Mouse (Mus musculus): ENCODE results near the gene Helz.

The Helz gene

DNA sequence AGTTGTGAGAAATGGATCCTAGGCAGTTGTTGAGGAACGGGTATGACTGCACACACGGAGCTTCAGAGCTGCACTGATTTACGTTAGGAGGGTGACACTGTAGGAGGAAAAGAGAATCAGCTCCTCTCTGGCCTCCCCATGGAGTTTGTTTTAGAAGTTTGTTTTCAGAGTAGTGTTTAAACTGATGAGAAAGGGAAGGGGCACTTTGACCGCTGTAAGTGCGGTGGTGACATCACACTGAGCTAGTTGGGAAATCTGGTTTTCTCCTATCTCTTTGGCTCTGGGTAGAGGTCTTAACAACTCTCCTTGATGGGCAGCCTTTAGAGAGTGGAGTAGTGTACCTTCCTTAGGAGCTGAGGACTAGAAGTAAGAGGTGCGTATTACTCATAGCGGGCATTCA lies 58.0 kb downstream of the Helz start:
- in situ Hi-C loops (cut with MboI; ENCODE audit: unreplicated experiment in 2 of 2), result no loop called here

DNA sequence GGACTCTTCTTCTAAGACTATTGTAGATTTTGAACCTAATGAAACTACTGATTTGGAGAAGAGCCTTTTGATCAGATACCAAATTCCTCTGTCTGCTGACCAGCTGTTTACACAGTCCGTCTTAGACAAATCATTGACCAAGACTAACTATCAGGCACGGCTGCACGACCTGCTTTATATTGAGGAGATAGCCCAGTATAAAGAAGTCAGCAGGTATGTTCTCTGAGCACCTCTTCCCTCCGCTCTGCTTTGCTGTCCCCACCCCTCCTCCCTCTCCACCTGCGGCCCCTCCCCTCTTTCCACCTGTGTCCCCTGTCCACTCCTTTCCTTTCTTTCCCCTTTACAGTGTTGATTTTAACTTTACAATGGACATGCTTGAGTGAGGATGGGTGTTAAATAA lies 66.2 kb downstream of the Helz start:
- in situ Hi-C loops (cut with MboI; ENCODE audit: unreplicated experiment in 2 of 2), result no loop called here

DNA sequence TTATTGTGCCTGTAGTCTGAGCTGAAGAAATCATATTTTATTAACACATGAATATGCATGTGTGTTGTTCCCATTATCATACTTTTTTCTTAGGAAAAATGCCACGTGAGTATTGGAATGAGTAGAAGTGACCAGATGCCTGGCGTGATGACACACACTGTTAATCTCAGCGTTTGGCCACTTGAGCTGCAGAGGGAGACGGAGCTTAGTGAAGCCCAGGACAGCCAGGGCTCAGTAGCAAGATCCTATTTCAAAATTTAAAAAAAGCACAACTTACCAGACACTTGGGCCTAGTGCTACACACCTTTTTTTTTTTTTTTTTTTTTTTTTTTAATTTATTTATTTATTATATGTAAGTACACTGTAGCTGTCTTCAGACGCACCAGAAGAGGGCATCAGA lies 68.0 kb downstream of the Helz start:
- in situ Hi-C loops (cut with MboI; ENCODE audit: unreplicated experiment in 2 of 2), result no loop called here

DNA sequence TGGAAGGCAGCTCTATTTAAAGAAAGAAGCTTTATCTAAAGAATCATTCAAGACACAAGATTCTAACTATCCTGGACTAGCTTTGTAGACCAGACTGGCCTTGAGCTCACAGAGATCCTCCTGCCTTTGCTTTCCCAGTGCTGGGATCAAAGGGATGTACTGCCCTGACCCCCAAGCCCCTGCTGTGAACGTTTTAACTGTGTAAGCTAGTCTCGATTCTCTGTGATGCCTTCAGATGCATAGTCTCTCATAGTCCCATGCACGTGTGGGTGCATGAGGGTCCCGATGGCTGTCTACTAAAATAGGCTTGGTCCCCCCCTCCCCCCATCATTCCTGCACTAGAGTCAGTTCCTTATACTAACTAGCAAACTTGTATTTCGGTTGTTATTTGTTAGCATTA lies 70.2 kb downstream of the Helz start:
- in situ Hi-C loops (cut with MboI; ENCODE audit: unreplicated experiment in 2 of 2), result no loop called here

DNA sequence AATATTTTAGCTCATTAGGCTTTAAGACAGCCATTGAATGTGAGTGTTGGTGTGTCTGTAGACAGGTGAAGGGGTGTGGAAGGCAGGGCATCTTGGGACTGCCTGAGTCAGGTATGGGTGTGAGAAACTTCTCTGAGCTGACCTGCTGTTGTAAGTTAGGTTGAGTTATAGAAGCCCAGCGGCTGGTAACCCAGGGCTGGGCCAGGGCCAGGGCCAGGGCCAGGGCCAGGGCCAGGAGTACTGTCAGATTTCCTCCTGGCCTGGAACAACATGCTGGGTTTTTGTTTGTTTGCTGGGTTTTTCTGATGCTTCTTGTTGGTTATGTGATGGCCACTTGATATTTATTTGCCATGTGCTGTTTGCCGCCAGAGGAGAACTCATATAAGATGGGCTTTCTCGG lies 76.9 kb downstream of the Helz start:
- in situ Hi-C loops (cut with MboI; ENCODE audit: unreplicated experiment in 2 of 2), result no loop called here

DNA sequence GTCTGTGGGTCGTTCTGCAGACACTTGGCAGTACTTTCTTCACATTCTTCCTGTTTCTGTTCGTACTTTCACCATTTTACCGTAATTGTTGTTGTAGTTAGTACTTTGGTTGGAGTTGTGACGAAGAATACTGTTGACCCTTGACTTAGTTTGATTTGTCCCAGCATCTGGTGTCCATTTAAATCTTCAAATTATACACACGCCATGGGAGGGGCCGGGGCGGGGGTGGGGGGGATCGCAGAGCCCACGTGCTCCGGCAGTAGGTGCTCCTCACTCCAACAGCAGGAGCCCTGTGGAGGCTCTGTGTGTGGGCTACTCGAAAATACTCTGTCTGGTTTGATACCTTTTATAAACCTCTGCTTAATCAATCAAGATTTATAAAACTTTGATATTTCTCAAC lies 78.0 kb downstream of the Helz start:
- in situ Hi-C loops (cut with MboI; ENCODE audit: unreplicated experiment in 2 of 2), result no loop called here

DNA sequence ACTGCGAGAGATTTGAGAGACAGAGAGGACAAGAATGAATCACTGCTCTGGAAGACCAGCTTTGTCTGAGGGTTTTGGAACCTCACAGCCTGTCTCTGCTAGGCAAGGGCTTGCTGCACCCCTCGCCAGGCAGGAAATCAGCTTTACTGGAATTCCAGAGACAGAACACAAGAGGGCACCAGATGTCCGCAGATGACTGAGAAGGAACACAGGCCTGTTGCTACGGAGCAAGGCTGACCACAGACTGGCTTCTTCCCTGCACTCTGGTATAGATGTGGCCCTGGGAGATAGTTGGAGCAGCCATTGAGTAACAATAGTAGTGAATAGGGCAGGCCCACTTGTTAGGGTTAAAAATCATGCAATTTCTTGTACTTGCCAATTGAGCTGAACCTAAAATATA lies 81.8 kb downstream of the Helz start:
- in situ Hi-C loops (cut with MboI; ENCODE audit: unreplicated experiment in 2 of 2), result no loop called here

DNA sequence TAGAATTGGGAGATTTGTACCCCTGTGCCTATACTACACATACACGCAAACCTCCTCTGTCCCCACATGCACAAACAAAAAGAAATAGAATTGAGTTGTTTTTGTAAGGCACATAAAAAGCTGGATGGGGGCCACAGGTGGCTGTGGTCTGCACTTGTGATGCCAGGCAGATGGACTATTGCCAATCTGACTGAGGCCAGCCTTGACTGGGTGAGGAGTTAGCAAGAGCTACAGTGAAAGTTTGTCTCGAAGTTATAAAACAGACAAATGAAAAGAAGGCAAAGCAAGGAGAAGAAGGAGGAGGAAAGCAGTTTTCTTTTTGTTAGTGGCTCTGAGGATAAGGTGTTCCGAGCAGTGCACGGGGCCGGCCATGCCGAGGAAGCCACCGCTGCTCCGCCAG lies 82.2 kb downstream of the Helz start:
- in situ Hi-C loops (cut with MboI; ENCODE audit: unreplicated experiment in 2 of 2), result no loop called here

DNA sequence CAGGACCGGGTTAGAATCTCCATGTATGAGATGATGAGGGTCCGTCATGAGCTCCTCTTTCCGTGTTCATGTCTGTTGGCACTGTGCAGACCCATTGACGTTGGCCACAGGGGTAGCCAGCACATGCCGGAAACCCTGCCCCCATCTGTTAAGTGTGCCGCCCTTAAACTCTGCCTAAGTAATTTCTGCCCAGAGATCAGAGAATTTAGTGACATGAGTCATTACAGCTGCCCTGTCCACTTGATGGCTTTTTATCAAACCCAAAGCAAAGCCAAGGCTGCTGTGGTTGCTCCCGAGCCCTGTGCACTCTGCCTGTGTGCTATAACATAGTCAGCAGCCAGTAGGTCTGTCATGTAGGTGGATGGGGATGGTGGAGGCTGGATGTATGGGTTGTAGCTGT lies 83.4 kb downstream of the Helz start:
- in situ Hi-C loops (cut with MboI; ENCODE audit: unreplicated experiment in 2 of 2), result no loop called here

DNA sequence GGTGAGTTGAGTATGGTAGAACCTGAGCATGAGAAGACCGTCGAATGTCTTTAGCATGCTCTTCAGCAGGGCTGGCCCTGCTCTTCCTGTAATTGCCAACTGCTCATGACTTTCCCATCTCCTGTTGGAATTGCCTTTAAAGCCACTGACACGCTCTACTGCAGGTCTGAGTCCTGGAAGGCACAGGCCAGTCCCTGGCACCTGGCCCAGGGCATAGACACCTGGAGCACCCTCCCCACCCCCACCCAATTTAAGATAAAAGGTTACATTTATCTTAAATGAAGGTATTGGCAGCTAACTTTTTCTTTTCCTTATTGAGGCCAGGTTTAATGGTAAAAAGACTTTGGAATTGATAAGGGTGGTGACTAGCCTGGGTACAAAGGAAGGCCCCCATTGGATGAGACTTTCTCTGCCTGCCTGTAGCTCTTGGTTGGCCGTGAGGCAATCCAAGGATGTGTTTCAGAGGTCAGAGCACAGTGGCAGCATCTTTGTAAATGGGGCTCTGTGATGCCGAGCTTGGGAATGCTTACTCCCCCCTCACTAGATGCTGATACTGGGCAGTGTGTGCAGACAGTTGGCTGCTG lies 85.9 kb downstream of the Helz start:
- in situ Hi-C loops (cut with MboI; ENCODE audit: unreplicated experiment in 2 of 2), result no loop called here

DNA sequence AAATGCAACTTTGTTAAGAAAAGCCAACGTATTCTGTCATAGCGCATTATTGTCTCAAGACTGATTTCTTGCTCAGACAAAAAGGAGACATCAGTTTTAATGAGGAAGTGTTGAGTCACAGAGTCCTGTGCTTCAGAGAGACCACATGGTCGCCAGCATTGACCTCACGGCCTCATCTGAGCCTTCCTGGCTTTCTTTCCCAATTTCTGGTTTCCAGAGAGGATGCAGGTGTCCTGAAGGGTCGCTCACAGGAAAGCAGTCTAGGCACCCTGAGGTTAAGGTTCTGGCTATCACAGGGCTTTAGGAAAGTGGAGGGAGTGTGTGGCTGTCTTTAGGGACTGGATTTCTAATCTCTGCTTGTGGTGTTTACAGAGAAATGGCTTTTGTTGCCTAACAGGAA lies 90.4 kb downstream of the Helz start:
- in situ Hi-C loops (cut with MboI; ENCODE audit: unreplicated experiment in 2 of 2), result no loop called here

DNA sequence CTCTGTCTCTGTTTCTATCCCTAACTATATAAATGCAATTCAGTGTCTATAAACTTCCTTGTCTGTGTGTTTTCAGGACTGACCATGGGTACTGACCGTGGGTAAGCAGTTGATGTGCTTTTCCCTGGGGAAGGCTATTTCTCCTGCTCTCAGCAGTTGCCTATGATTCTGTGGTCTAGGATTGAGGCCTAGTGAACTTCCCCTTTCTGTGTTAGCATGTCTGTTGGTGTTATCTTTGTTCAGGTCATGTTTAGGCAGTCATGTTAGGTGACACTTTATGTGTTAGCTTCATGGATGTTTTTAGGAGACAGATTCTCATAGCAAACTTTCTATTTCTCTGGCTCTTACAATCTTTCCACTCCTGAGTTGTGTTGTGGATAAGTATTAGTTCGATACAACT lies 91.9 kb downstream of the Helz start:
- in situ Hi-C loops (cut with MboI; ENCODE audit: unreplicated experiment in 2 of 2), result no loop called here

DNA sequence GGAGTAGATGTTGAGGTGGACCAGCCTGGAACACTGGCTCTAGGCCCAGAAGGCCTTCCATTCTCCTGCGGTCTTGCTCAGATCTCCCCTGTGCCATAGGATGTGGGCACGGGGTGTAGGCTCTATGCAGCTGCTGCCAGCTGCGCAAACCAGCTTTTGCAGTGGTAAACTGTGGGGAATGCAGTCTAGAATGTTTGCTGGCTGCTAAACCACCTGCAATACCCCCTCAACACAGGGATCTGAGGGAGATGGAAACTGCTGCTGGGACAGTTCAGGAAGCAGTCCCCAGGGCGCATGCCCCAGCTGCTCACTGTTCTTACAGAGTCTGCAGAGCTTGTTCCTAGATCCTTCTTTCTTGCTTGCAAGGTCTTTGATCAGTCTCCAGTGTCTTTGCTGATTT lies 96.7 kb downstream of the Helz start:
- in situ Hi-C loops (cut with MboI; ENCODE audit: unreplicated experiment in 2 of 2), result no loop called here

DNA sequence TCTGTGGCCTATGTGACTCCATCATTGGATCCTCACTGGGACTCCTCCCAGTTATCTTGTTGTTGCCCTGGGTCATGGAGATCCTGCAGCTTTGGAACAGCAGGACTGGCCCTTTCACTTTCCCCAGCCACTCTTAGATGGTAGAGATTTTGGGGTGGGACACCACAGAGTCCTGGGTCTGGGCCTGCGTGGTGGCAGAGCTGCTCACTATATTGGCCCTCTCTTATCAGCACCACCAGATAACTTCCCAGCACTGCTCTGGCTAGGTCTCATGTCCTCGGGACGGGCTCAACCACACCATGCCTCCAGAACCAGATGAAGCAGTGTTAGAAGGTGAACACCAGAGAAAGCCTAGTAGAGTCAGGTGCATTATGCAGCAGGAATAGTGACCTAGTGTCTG lies 99.6 kb downstream of the Helz start:
- in situ Hi-C loops (cut with MboI; ENCODE audit: unreplicated experiment in 2 of 2), result no loop called here

DNA sequence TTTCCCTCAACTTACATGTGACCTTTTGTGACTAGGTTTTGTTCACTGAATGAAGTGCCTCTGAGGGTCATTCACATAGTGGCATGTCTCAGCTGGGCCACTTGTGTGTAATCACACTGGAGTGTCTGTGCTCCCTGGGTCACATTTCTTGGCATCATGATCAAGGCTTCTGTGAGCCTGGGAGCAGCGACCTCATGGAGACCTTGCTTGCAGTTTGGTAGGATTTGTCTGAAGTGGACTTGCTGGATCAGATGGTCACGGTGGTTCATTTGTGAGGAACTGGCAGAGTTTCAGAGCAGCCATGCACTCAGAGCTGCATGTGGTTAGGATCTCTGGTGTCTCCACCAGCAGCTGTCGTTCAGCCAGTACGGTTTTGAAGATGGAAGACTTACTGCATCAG lies 100.9 kb downstream of the Helz start:
- in situ Hi-C loops (cut with MboI; ENCODE audit: unreplicated experiment in 2 of 2), result no loop called here

DNA sequence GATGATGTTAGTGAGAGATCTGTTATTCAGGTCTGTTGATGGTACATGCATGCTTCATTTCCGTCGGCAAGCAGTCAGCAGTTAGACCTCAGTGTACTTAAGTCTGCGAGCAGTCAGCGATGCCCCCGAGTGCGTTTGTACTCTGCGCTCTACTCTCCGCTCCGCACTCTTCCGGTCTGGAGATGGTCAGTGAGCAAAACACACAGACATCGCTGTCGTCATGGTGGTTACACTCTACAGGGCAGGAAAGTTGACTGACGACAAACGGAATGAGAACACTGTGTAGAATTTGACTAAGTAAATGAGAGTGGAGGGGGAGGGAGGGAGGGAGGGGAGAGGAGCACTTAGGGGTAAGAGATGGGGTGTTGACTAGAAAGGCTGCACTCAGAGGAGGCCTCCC lies 101.7 kb downstream of the Helz start:
- in situ Hi-C loops (cut with MboI; ENCODE audit: unreplicated experiment in 2 of 2), result no loop called here

DNA sequence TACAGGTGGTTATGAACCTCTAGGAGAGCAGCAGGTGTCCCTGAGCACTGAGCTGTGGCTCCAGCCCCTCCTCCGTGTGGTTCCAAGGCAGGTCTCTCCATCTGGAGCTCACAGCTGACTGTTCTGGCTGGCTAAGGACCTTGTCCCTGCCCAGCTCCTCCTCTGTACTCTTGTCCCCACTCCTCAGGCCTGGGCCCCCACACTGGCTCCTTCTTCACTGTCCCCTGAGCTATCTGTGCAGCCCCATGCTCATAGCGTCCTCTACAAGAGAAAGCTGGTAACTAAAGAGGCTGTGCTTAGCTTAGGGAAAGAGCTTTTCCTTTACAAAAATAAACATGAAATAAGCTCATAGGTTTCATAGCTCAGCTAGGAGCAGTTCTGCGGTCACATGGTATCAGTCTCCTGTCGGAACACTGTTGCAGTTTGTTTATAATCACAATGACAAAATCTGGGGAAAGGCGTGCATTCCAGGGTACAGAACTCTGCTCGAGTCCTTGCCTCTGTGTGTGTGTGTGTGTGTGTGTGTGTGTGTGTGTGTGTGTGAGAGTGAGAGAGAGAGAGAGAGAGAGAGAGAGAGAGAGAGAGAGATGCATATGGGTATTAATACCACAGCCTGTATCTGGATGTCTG lies 102.8 kb downstream of the Helz start:
- in situ Hi-C loops (cut with MboI; ENCODE audit: unreplicated experiment in 2 of 2), result no loop called here

DNA sequence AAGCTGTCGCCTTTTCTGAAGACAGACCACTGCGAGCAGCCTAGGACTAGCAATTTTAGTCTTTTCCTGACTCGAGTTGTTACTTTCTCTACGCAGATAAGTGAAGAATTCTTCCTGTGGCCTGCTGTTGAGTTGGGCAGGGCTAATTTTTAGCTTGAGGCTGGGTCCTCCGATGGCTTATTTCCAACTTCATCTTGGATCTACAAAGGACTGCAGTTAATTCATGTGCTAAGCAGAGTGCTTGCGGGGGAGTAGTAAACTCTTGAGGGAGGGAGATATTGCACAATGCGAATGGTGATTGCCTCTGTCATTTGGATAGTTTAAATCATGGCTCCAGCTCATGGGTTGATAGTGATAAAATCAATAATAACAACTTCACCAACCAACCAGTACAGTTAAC lies 103.7 kb downstream of the Helz start:
- in situ Hi-C loops (cut with MboI; ENCODE audit: unreplicated experiment in 2 of 2), result no loop called here

DNA sequence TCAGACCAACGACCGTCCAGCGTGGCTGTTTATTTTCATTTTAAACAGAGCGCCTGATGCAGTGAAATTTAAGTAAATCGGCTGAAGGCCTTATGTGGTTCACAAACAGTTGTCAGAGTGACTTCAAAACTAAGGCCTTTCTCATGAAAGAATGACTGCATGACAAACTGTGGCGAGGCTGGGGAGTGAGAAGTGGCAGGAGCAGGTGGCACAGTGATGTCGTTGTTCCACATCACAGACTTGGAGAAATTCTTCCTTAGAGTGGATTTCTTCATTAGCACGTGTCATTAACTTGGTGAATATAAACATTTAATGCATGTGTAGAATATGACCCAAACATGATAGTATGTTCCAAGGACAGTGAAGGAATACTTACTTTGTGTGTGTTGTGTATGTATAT lies 104.4 kb downstream of the Helz start:
- in situ Hi-C loops (cut with MboI; ENCODE audit: unreplicated experiment in 2 of 2), result no loop called here

DNA sequence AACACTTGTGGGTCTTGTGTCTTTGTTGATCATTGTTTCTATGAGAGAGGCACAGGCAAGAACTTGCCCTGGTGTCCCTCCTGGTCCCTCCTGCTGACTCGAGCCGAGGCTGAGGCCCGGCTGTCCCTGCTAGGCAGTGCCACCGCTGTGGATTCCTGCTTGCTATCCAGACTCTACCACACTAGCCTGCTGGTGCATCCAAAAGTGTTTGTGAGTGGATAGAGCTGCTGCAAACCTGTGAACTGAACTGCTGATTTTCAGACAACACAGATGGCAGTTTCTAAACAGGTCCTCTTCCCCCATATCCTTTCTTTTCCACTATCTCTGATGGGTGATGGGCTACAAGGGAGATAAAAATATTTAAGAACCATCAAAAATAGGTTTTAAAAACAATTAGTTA lies 107.8 kb downstream of the Helz start:
- in situ Hi-C loops (cut with MboI; ENCODE audit: unreplicated experiment in 2 of 2), result no loop called here

DNA sequence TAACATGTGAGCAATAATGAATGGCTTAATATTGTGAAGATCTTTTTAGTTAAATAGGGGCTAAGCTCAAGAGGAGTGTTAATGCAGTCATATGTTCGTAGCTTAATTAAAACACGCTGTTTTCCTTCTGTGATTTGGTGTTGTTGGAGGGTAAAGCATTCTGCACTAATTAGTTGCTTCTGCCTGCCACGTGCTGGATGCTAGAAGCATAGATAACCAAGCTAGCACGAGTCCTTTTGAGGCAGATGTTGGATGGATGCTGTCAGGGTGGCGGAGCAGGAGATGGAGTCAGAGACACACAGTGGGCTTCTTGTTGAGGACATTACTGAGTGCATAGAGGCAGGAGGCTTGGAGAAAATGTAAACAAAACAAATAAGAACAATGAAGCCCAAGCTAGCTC lies 109.4 kb downstream of the Helz start:
- in situ Hi-C loops (cut with MboI; ENCODE audit: unreplicated experiment in 2 of 2), result no loop called here

DNA sequence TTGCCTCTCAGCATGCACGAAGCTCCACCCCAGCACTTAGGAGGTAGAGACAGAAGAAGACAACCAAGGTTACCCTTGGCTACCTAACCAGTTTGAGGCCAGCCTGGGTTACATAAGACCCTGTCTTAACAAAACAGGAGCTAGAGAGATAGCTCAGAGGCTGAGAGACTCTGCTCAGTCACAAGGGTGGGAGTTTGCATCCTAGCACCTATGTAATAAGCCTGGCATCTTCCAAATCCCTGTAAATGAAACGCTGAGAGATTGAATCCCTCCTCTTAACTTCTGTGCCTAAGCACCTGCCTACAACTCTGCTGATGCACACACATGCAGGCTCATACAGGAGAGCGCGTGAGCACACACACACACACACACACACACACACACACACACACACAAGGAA lies 112.7 kb downstream of the Helz start:
- in situ Hi-C loops (cut with MboI; ENCODE audit: unreplicated experiment in 2 of 2), result no loop called here

DNA sequence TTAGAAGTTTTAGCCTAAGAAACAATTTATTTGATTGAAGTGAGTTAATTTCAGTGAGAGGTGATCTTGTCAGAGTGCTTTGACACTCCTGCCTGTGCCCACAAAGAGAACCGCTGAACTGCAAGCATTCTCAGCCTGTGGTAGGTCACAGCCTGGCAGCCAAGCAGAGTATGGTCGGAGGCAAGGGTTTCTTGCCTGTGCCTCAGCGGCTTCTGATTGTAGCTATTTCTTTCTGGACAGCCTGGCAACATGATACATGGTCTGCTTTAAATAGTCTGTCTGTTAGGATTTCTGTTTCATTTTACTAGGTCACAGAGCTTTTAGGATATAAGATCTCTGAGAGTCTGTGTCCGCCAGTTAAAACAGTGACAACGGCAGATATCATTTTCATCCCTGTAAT lies 114.9 kb downstream of the Helz start:
- in situ Hi-C loops (cut with MboI; ENCODE audit: unreplicated experiment in 2 of 2), result no loop called here
